Mouse (Mus musculus) embryonic facial prominence, embryonic 14.5 days (tissue): Measurements from ENCODE around the gene Casp1. TPM values are rescaled to one million over a fixed set of nuclear protein-coding genes. Genes with fewer than 3 reads are reported as not detected.

Experiments
- ATAC-seq: fragments of 200-750 bp; cut with Nextera tagmentation; 2 replicates; pipeline ENCODE4 v1.8.0; 2017; ENCODE audit warnings: low read depth, moderate number of reproducible peaks, moderate TSS enrichment
- DNase-seq: peaks from one replicate; pipeline ENCODE4 v3.0.0-alpha.2; 2015; ENCODE audit warnings: low spot score
- H3K27ac ChIP-seq: fragments of 300-500 bp; sonication (generic); replicated peaks from 2 replicates; pipeline ENCODE4 v1.5.1; 2014; ENCODE audit warnings: low read depth, mild to moderate bottlenecking, low read length, moderate library complexity
- H3K27me3 ChIP-seq: fragments of 300-500 bp; sonication (generic); replicated peaks from 2 replicates; pipeline ENCODE4 v1.6.1; 2014; ENCODE audit warnings: low read length; ENCODE audit not compliant: control insufficient read depth, insufficient read depth
- H3K36me3 ChIP-seq: fragments of 300-500 bp; sonication (generic); 2 replicates; pipeline ENCODE4 v1.6.1; 2014; ENCODE audit warnings: low read length, mixed read lengths; ENCODE audit not compliant: control insufficient read depth, insufficient read depth
- H3K4me1 ChIP-seq: fragments of 300-500 bp; sonication (generic); 2 replicates; pipeline ENCODE4 v1.6.1; 2014; ENCODE audit warnings: antibody characterized with exemption, low read length; ENCODE audit not compliant: control insufficient read depth, insufficient read depth
- H3K4me2 ChIP-seq: fragments of 300-500 bp; sonication (generic); 2 replicates; pipeline ENCODE4 v1.6.1; 2014; ENCODE audit warnings: low read depth, mild to moderate bottlenecking, low read length, moderate library complexity, mixed read lengths
- H3K4me3 ChIP-seq: fragments of 300-500 bp; sonication (generic); 2 replicates; pipeline ENCODE4 v1.5.1; 2014; ENCODE audit warnings: low read depth, mild to moderate bottlenecking, low read length
- H3K9ac ChIP-seq: fragments of 300-500 bp; sonication (generic); 2 replicates; pipeline ENCODE4 v1.6.1; 2014; ENCODE audit warnings: low read depth, mild to moderate bottlenecking, low read length, moderate library complexity, mixed read lengths
- H3K9me3 ChIP-seq: fragments of 300-500 bp; sonication (generic); 2 replicates; pipeline ENCODE4 v1.6.1; 2016; ENCODE audit warnings: low read length; ENCODE audit not compliant: control insufficient read depth
- WGBS: fragments of 180-500 bp; shearing (Covaris S2); extraction: QIAGEN DNeasy Blood & Tissue Kit; methylation state at CpG from one replicate; pipeline ENCODE4 v1.1.7; 2014; 5-methylcytosine and 5-hydroxymethylcytosine counted together
- polyA plus RNA-seq: library from polyadenylated mRNA; unstranded; fragments of >200 nt; fragmentation: Nextera tagmentation; extraction: Ambion mirVana; gene quantifications from 2 replicates; pipeline ENCODE4 v1.2.1, GENCODE M21; 2014

Casp1 gene
- polyA plus RNA-seq, 1 experiment from 2014 or later: 3.3 TPM

- no peaks in the 10 kb centered on the region for H3K27me3 ChIP-seq
- H3K4me2 ChIP-seq: no peak overlapping the region
- no peaks in the 10 kb centered on the region for H3K36me3 ChIP-seq
- no peak for DNase-seq
- ATAC-seq: no peak
- no peak overlapping the region for H3K9ac ChIP-seq
- H3K4me3 ChIP-seq: no peak overlapping the region
- H3K9me3 ChIP-seq: no peaks in the 10 kb centered on the region
- 69% methylated on average over 2 of the region's 2 CpGs for WGBS
- no peak overlapping the region for H3K27ac ChIP-seq
- H3K4me1 ChIP-seq: no peaks in the 10 kb centered on the region
Observed at GRCm38 (mm10) chr9:5299132-5299381, 740 bp downstream of the Casp1 start.

- H3K9me3 ChIP-seq: no peaks in the 10 kb centered on the region
- ATAC-seq: no peak
- H3K4me3 ChIP-seq: no peak within 1 kb of the TSS
Observed at GRCm38 (mm10) chr9:5308561-5308960, 10.2 kb downstream of the Casp1 start, which contains the start of gene Casp4. TSS of gene Casp4 (plus strand) at chr9:5308828.

DNA sequence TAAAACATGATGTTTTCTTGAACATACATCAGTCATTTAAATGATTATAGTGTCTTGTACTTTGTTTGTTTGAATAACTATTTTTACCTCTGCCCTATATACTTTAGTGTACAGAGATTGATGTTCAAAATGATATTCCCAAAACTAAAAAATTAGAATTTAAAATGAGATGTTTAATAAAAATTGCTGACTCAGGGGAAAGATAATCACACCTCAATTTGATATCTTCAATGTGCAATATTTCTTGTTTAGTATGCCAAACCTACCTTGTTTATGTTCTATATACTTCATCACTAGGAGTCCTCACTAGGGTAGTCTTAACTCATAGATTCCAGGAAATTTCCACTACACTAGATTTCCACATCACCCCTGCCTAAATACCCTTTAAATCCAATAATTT lies 11.8 kb downstream of the Casp1 start:
- H3K9ac ChIP-seq: no peak overlapping the region
- H3K27ac ChIP-seq: no peak overlapping the region
- H3K4me1 ChIP-seq: no peaks in the 10 kb centered on the region
- H3K9me3 ChIP-seq: no peaks in the 10 kb centered on the region
- no peaks in the 10 kb centered on the region for H3K36me3 ChIP-seq
- no peak overlapping the region for H3K4me3 ChIP-seq
- no peak for ATAC-seq
- no peak for DNase-seq
- H3K27me3 ChIP-seq: no peaks in the 10 kb centered on the region
- no peak overlapping the region for H3K4me2 ChIP-seq

More at GRCm38 (mm10) chr9:5308561-5308960, 10.2 kb downstream of the Casp1 start, which contains the start of gene Casp4:
- Histone ChIP-seq H3K27ac (no peak within 1 kb of the TSS), H3K36me3 (no peaks in the 10 kb centered on the region), H3K4me1 (no peaks in the 10 kb centered on the region), H3K9ac (no peak within 1 kb of the TSS), H3K27me3 (no peaks in the 10 kb centered on the region), H3K4me2 (no peak within 1 kb of the TSS)
- WGBS: 64% methylated on average over 5 of the region's 5 CpGs
- DNase-seq: no peak

- 74% methylated on average over 4 of the region's 4 CpGs for WGBS
- DNase-seq (no peak), ATAC-seq (no peak)
- Histone ChIP-seq H3K4me2 (no peak overlapping the region), H3K4me1 (no peaks in the 10 kb centered on the region), H3K36me3 (no peaks in the 10 kb centered on the region), H3K27me3 (no peaks in the 10 kb centered on the region), H3K27ac (no peak overlapping the region), H3K9me3 (no peaks in the 10 kb centered on the region), H3K4me3 (no peak overlapping the region), H3K9ac (no peak overlapping the region)
Observed at GRCm38 (mm10) chr9:5311435-5311834, 13.1 kb downstream of the Casp1 start.

- Histone ChIP-seq H3K4me2 (no peak overlapping the region), H3K27me3 (no peaks in the 10 kb centered on the region), H3K9ac (no peak overlapping the region), H3K4me1 (no peaks in the 10 kb centered on the region), H3K36me3 (no peaks in the 10 kb centered on the region), H3K27ac (no peak overlapping the region), H3K9me3 (no peaks in the 10 kb centered on the region), H3K4me3 (no peak overlapping the region)
- ATAC-seq (no peak), DNase-seq (no peak)
- 72% methylated on average over 3 of the region's 3 CpGs for WGBS
Observed at GRCm38 (mm10) chr9:5328204-5328603, 29.9 kb downstream of the Casp1 start.

DNA sequence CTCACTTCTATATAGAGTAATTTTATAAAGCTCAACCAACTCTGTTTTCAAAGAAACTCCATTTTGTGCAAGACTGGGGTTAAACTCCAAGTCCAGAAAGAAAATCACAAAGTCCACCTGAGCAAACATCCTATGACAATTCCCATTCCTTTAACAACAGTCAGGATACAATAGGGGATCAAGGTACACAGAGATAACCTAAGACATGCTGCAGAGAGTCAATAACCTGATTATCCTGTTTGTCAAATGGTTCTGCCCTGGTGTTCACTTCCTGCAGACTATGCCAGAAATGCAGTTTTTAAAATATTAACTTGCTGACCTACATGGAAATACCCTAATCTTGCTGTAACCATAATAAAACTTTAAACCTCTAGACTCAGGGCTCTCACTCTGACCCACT lies 34.1 kb downstream of the Casp1 start:
- H3K4me3 ChIP-seq: no peak overlapping the region
- ATAC-seq: no peak

DNA sequence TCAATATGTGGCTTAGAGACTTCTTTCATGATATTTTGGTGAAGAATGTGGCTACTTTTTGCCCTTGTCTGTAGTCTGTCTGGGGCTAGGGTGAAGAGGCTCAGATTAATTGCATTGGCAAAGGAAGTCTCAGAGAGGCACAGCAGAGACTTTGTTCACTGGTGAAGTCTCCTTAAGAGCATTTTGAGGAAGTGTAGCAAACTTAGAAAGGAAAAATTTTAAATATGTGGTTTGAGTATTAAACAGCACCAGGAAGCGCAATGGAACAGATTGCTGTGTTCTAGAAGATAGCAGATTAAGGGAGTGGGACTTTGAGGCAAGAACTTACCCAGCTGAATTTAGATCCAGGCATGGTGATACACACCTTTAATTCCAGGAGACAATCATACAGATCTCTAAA lies 35.1 kb downstream of the Casp1 start:
- no peak overlapping the region for H3K9ac ChIP-seq
- no peak overlapping the region for H3K4me2 ChIP-seq
- DNase-seq (no peak), ATAC-seq (no peak)
- H3K9me3 ChIP-seq: no peaks in the 10 kb centered on the region
- H3K27me3 ChIP-seq: no peaks in the 10 kb centered on the region
- WGBS: 88% methylated on average over 1 of the region's 1 CpGs
- H3K4me1 ChIP-seq: no peaks in the 10 kb centered on the region
- H3K4me3 ChIP-seq: no peak overlapping the region
- H3K36me3 ChIP-seq: no peaks in the 10 kb centered on the region
- H3K27ac ChIP-seq: no peak overlapping the region

More for the DNA sequence above, 34.1 kb downstream of the Casp1 start:
- H3K27ac ChIP-seq: no peak overlapping the region
- no peaks in the 10 kb centered on the region for H3K27me3 ChIP-seq
- H3K9ac ChIP-seq: no peak overlapping the region
- H3K36me3 ChIP-seq: no peaks in the 10 kb centered on the region
- H3K4me1 ChIP-seq: no peaks in the 10 kb centered on the region
- no peaks in the 10 kb centered on the region for H3K9me3 ChIP-seq
- DNase-seq: no peak
- no peak overlapping the region for H3K4me2 ChIP-seq

GRCm38 (mm10) chr9:5343092-5343491 lies 44.8 kb downstream of the Casp1 start:
- 57% methylated on average over 1 of the region's 1 CpGs for WGBS
- no peaks in the 10 kb centered on the region for H3K4me1 ChIP-seq
- no peaks in the 10 kb centered on the region for H3K36me3 ChIP-seq
- DNase-seq (no peak), ATAC-seq (no peak)
- no peak overlapping the region for H3K9ac ChIP-seq
- no peaks in the 10 kb centered on the region for H3K27me3 ChIP-seq
- H3K4me3 ChIP-seq: no peak overlapping the region
- no peaks in the 10 kb centered on the region for H3K9me3 ChIP-seq
- no peak overlapping the region for H3K4me2 ChIP-seq
- H3K27ac ChIP-seq: no peak overlapping the region

- H3K9ac ChIP-seq: no peak overlapping the region
- DNase-seq (no peak), ATAC-seq (no peak)
- H3K4me2 ChIP-seq: no peak overlapping the region
- no peaks in the 10 kb centered on the region for H3K36me3 ChIP-seq
- H3K4me3 ChIP-seq: no peak overlapping the region
- WGBS: 92% methylated on average over 4 of the region's 4 CpGs
- no peak overlapping the region for H3K27ac ChIP-seq
- H3K4me1 ChIP-seq: no peaks in the 10 kb centered on the region
- no peaks in the 10 kb centered on the region for H3K9me3 ChIP-seq
- no peaks in the 10 kb centered on the region for H3K27me3 ChIP-seq
Observed at GRCm38 (mm10) chr9:5344090-5344489, 45.8 kb downstream of the Casp1 start.
